ENCODE assay signal across 8 mouse cellular contexts in the genomic region with DNA sequence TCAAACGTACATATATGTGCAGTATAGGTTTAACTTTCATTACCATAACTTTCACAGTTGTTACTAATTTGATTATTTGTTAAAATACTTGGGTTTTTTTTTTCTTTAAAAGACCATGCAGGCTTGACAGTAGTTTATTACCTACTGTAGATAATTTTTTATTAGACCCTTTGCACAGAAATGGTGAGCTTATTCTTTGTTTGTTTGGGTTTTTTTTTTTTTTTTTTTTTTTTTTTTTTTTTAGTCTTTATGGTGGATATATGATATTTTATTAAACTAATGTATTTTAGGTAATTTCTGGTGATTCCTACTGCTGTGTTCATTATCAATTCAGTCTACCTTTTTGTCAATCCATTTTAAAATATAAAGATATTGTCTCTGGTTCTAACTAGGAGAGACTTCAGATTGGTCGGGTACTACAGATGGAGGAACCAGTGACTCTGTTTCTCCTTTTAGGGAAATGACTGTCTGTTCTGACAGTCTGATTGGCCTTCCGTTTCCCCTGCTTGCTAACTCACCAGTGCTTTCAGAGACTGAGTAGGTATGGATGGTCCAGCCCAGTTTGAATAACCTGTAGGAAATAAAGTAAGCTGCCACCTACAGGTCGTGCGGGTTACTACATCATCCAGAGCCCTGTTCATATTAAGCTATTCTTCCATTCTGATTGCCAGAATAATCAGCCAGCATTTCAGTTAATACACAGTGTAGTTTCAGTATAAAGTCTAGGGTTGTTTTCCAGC. TPM values are rescaled to one million over a fixed set of nuclear protein-coding genes. Genes with fewer than 3 reads are reported as not detected.
DNase-seq lines count a peak whose midpoint lies in the region; ATAC-seq and TF ChIP-seq lines count a peak whose summit lies in the region.

No protein-coding gene starts in this region.

- H3K9ac ChIP-seq in hindbrain, embryonic 16.5 days (ENCODE audit: low read depth, low read length) = no peak overlapping the region

- H3K4me1 ChIP-seq in cortical plate, adult 2 months (ENCODE audit: control insufficient read depth, insufficient read depth, low read length) = peaks cover 5% of the 10 kb centered on the region
- peaks cover 10% of the 10 kb centered on the region for H3K4me1 ChIP-seq in hindbrain, embryonic 16.5 days (ENCODE audit: control insufficient read depth, insufficient read depth, low read depth, low read length)

- no peak overlapping the region for H3K27ac ChIP-seq in cortical plate, adult 2 months (ENCODE audit: insufficient read depth, low read length)
- H3K27ac ChIP-seq in gastrocnemius, adult 2 months = peak overlapping the region; percentile 94; the same call in 1 of the 2 replicates
- no peak overlapping the region for H3K27ac ChIP-seq in hindbrain, embryonic 16.5 days (ENCODE audit: low read depth, low read length)

- DNase-seq in ZHBTc4 (ENCODE audit: low read depth, low spot score) = peak; percentile 92
- DNase-seq in gastrocnemius, adult 2 months = peak; percentile 80
- DNase-seq in left cerebral cortex, adult 11 months (ENCODE audit: low spot score) = peak; percentile 82
- DNase-seq in lung, postnatal 36 days = peak; percentile 95
- DNase-seq in retina, postnatal 1 day = peak; percentile 88
- DNase-seq in urinary bladder, postnatal 14 days (ENCODE audit: low spot score) = peak; percentile 86

- peak; percentile 61 for TF ChIP-seq CTCF in cortical plate, adult 2 months (IDR thresholded peaks at IDR 0.05; ENCODE audit: extremely low read depth, insufficient read depth, low read length)
- peak; percentile 87 for TF ChIP-seq CTCF in gastrocnemius, adult 2 months (IDR thresholded peaks at IDR 0.05)

- no peaks in the 10 kb centered on the region for H3K9me3 ChIP-seq in hindbrain, embryonic 16.5 days (ENCODE audit: control insufficient read depth, low read length)

- peaks cover 7% of the 10 kb centered on the region for H3K36me3 ChIP-seq in hindbrain, embryonic 16.5 days (ENCODE audit: control insufficient read depth, insufficient read depth, low read length)

- H3K4me3 ChIP-seq in cortical plate, adult 2 months (ENCODE audit: insufficient read depth, low read length) = peak overlapping the region; percentile 94
- H3K4me3 ChIP-seq in gastrocnemius, adult 2 months = peak overlapping the region; percentile 80
- peak overlapping the region; percentile 89 for H3K4me3 ChIP-seq in hindbrain, embryonic 16.5 days (ENCODE audit: low read length)

- peak; percentile 59; the same call in 1 of the 2 replicates for TF ChIP-seq POLR2A in cortical plate, adult 2 months (IDR thresholded peaks at IDR 0.05; ENCODE audit: extremely low read depth, insufficient read depth, low read length)

- peak overlapping the region; percentile 68 for H3K4me2 ChIP-seq in hindbrain, embryonic 16.5 days (ENCODE audit: low read length)

- 4% methylated on average over 5 of the region's 5 CpGs for WGBS in hindbrain, embryonic 16.5 days

- peak; percentile 46 for ATAC-seq in hindbrain, embryonic 16.5 days

- H3K27me3 ChIP-seq in hindbrain, embryonic 16.5 days (replicated peaks; ENCODE audit: control insufficient read depth, insufficient read depth, low read length) = no peaks in the 10 kb centered on the region; the same call in 1 of the 2 replicates

- intact Hi-C loops in gastrocnemius, adult 2 months (cut with DNase I) = loop anchor here (5.0 kb wide), 1 partner anchor 134 kb away; a partner anchor contains a TSS

RNA-seq across cellular contexts. Expression of a gene that starts 1.6 kb away (rescaled TPM):
- polyA plus RNA-seq in cortical plate, adult 2 months (2012; rRNA removed) = 103 and 111 TPM in 2 replicates
- 10 to 100 TPM in 1 of 2 experiments, 1 to 10 TPM in 1; 9.4 to 11.5 TPM for total RNA-seq in gastrocnemius, adult 2 months (2021)
- polyA plus RNA-seq in hindbrain, embryonic 16.5 days (2015; fragmentation: Nextera tagmentation; extraction: Ambion mirVana) = 300 and 315 TPM in 2 replicates

RNA-seq across cellular contexts. Expression of a gene that starts 1.8 kb away (rescaled TPM):
- polyA plus RNA-seq in cortical plate, adult 2 months (2012; rRNA removed) = 55.6 and 57.7 TPM in 2 replicates
- total RNA-seq in gastrocnemius, adult 2 months (2021) = 10 to 100 TPM in 1 of 2 experiments, 1 to 10 TPM in 1; 9.7 to 10.2 TPM
- 18.4 and 19.4 TPM in 2 replicates for polyA plus RNA-seq in hindbrain, embryonic 16.5 days (2015; fragmentation: Nextera tagmentation; extraction: Ambion mirVana)

RNA-seq across cellular contexts. Expression of a gene that starts 17.6 kb away (rescaled TPM):
- polyA plus RNA-seq in cortical plate, adult 2 months (2012; rRNA removed) = not detected in 2 replicates
- total RNA-seq in gastrocnemius, adult 2 months (2021) = not detected
- 0.13 TPM in 1 of 2 replicates, not detected in the other for polyA plus RNA-seq in hindbrain, embryonic 16.5 days (2015; fragmentation: Nextera tagmentation; extraction: Ambion mirVana)

RNA-seq across cellular contexts. Expression of a gene that starts 32.1 kb away (rescaled TPM):
- polyA plus RNA-seq in cortical plate, adult 2 months (2012; rRNA removed) = 4.8 and 5.4 TPM in 2 replicates
- total RNA-seq in gastrocnemius, adult 2 months (2021) = under 1 TPM; 0.67 to 0.87 TPM
- polyA plus RNA-seq in hindbrain, embryonic 16.5 days (2015; fragmentation: Nextera tagmentation; extraction: Ambion mirVana) = 2.7 and 2.9 TPM in 2 replicates
